Mouse (Mus musculus): ENCODE measurements around the gene Arf5. TPM values are rescaled to one million over a fixed set of nuclear protein-coding genes. Genes with fewer than 3 reads are reported as not detected.

Gene Arf5
- polyA plus RNA-seq (2012; rRNA removed) = 317 and 337 TPM in 2 replicates

DNA sequence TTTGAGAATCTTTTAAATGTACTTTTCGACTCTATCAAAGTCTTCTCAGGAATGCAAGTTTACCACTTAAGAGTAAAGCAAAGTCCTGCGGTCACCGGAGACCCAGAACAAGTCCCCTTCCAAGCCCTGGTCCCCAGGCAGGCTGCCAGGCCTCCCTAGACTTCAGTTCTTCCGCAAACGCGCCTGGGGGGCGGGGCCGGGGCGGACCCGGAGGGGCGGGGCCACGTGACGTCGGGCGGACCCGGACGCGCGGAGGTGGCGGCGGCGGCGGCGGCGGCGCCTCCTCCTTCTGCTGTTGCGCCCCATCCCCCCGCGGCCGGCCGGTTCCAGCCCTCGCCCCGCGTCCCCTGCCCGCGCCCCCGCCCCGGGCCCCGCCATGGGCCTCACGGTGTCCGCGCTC is at the start of gene Arf5:
Gene Arf5, plus strand, starts transcription at position 248 of the 400 bp plus-strand sequence.
- DNase-seq (ENCODE audit: low read depth) = no peak

DNA sequence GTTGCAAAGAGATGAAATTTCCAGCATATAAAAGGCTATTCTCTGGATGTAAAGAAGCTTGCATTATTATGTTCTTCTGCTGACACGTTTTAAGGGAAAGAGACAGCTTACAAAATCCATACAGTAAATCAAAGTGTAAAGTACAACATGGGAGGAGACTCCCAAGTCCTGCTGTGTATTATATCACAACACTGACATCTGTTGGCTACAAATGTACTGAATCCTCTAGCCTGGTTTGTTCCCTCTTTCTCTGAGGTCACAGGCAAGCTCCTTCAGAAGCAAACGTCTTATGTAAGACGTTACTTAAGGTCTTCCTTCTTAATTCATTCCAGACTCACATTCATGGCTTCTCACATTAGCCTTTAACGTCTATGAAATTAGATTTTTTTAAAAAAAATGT is 41.4 kb upstream of the Arf5 start:
- DNase-seq (ENCODE audit: low read depth) = no peak

DNA sequence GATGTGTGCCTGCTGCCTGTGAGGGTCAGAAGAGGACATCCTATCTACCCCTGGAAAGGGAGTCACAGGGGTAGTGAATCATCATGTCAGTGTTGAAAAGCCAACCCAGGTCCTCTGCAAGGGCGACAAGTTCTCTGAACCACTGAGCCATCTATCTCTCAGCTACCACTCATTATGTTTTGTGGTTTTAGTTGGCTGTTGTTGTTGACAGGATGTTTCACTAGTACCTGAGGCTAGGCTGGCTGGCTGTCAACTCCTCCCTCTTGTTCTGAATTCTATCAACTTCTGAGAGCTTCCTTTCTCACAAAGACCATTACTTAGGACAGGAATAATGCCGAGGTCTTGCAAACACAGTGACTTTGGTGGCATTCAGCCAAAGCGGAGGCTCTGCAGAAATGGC is 38.2 kb upstream of the Arf5 start:
- no peak for DNase-seq (ENCODE audit: low read depth)

DNA sequence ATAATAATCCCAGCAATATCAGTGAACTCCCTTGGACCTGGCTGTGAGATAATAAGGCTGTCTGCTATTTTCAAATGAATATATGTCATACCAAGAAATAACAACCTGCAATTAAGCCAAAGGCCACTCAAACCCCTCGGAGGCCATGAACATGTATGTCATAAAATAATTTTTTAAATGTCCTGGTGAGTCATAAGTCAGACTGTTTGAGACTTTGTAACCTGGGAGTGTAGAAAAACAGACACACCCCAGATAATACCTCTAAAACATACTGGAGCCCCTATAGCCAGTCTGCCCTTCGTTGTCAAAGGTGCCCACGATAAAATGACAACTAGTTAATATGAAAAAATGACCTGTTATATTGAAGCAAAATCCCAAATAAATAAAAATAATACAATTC is 34.3 kb upstream of the Arf5 start:
- no peak for DNase-seq (ENCODE audit: low read depth)

DNA sequence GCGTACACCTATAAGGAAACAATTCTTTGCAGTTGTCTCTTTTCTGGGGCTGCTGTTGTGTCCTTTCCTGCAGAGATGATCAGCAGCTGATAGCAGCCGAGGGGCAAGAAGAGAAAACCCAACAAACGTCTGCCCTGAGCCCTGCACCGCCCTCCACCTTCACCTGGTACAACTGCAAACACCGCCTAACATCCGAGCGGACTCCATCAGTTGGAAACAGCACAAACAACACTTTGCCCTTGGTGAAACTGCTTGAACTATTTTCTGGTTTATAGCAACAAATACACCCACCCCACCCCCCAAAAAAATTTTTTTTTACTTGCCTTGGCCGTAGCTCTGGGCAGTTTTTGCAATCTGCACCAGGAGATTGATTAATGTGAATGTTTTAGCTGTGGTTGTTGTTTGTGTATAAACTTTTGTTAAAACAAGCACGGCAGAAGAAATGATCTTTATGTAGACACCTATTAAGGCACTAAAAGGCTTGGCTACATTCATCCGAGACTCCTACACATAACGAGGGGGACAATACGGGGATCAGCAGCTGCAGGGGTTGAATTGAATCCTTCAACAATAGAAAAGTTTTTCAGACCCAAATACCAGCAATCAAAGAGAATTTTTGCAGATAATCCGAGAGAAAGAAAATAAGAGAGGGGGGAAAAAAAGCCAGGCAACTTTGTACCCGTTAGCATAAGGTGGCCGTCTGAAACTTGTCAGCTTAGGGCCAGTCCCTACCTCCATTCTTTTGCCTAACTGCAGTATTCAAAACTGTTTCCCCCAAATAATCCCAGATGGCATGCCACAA is 27.1 kb upstream of the Arf5 start:
- DNase-seq (ENCODE audit: low read depth) = no peak

DNA sequence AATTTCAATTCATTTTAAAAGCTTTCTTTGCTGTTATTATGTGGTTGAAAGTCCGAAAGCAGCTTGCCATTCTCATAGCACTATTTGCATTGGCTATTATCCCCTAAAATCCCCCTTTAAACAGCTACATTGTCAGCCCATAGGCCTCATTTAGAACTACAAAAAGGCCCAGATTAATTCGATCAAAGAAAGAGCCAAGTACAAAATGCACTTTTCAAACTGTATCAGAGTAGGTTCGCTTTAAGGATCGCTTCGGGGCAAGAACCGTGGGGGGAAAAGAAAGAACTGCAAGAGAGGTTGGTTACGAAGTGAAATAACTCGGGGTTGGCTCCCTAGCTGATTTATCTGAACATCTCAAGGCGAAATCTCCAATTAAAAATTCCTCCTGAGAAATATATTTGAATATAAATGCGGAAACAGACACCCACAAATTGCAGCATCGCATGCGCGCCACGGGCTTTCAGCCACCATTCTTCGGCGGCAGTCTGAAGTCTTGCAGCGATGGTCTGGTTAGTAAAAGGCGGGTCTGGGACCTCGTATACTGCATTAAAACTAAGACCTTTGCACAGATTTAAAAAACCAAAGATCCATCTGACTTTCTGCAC is 26.4 kb upstream of the Arf5 start:
- DNase-seq (ENCODE audit: low read depth) = no peak

DNA sequence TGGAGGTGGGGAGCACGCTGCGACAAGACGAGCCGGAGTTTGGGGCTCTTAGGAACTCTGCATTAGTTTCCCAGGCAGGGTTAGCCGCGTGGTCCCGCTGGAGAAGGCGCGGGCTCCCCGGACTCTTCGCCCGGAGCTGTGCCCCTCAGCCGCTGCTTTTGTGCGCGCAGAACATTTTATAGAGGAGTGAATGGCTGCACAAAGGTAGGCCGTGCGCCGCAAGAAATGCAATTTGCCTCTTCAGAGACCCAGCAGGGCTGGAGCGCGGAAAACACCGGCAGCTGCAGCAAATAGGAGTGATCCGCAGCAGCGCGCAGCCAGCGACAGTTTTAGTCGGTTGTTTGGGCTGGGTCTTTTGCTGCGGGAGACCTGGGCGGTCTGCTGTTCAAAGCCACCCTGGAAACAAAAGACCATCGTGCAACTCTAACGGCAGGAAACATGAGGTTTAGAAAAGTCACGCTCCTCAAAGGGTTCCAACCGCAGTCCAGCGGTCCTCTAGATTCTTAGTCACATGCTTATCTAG is 25.6 kb upstream of the Arf5 start, which contains the start of gene Zfp800:
Gene Zfp800, minus strand, starts transcription at position 325 of the 523 bp plus-strand sequence.
- DNase-seq (ENCODE audit: low read depth) = no peak

DNA sequence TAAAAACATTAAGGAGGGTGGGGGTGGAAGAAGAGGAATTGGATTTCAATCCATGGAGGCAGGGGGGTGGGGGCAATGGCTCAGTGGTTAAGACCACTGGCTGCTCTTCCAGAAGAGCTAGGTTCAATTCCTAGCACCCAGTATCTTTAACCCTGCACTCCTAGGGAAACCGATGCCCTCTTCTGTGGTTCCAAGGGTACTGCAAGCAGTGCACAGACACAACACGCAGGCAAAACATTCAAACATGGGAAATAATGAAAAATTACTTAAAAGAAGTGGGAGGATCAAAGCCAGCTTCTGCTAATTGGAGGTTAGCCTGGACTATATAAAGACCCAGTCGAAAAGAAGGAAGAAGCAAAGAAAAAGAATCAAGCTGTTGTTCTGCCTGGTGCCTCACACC is 24.6 kb upstream of the Arf5 start:
- DNase-seq (ENCODE audit: low read depth) = no peak

DNA sequence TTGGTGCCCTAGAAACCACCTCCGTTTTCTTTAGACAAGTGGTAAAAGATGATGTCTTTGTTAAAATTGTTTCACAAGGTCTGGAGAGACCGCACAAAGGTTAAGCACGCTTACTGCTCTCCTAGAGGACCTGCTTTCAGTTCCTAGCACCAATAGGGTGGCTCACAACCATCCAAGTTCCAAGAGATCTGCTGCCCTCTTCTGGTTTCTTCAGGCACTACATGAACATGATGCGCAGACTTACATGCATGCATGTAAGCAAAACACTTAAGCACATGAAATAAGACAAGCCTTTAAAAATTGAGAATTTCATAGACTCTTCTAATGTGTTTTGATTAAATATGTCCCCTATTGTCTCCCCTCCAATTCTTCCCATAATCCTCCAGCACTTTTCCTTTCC is 23.6 kb upstream of the Arf5 start:
- no peak for DNase-seq (ENCODE audit: low read depth)

- no peak for DNase-seq (ENCODE audit: low read depth)
Observed at GRCm38 (mm10) chr6:28410053-28410452, 13.3 kb upstream of the Arf5 start.

- DNase-seq (ENCODE audit: low read depth) = no peak
Observed at GRCm38 (mm10) chr6:28411236-28411635, 12.1 kb upstream of the Arf5 start.

DNA sequence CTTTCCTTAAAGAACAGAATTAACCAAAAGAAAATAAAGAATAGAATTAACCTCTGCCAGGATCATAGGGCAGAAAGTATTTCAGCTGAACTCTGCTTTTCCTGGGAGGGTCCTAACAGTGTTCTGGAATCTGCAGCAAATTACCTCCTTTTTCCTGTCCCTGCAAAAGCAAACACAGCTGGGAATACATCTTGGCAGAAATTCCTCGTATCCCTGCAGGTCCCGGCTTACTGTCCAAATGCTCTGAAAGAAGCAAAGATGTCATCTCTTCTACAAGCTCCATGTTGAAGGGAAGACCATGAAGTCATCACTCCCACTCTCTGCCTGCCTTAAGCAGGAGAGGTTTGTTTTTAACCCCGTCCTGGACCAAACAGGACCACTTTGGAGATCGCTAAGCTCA is 6.4 kb upstream of the Arf5 start:
- DNase-seq (ENCODE audit: low read depth) = no peak

GRCm38 (mm10) chr6:28418449-28418848 is 4.9 kb upstream of the Arf5 start:
- no peak for DNase-seq (ENCODE audit: low read depth)

GRCm38 (mm10) chr6:28419673-28420072 is 3.7 kb upstream of the Arf5 start:
- DNase-seq (ENCODE audit: low read depth) = no peak

DNA sequence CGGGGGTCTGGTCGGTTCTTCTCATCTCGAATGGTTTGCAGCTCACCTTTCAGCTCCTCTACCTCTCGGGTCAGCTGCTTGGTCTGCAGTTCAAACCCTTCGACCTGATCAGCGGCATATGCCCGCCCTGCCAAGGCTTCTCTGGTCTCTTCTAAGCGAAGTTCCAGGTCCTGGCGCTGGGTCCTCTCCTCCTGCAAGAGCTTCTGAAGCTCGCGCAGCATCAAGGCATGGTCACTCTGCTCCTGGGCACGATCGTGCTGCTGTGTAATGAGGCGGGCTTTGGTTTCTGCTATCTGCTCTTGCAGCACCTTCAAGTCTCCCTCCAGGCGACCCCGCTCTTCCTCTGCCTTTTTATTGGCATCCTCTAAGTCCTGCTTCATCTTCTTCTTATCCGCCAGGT is 3.0 kb upstream of the Arf5 start:
- no peak for DNase-seq (ENCODE audit: low read depth)

DNA sequence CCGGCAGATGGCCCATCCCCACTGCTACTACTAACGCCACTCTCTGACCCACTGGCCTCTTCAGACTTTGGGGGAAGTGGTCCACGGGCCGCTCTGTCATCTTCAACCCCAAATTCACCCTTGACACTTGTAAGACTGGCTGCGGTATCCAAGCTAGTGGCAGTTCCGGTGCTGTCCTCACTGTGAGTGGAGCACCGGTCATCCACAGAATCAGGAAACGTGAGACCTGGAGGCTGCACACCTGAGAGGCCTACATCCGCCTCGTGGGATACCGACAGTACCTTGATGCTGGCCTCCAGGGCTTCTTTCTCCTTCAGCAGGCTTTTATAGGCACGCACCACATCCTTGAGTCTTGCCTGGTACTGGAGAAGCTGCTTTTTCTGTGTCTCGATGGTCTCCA is 2.5 kb upstream of the Arf5 start:
- DNase-seq (ENCODE audit: low read depth) = no peak

GRCm38 (mm10) chr6:28421469-28422000 is 1.8 kb upstream of the Arf5 start:
- DNase-seq (ENCODE audit: low read depth) = peak; percentile 92

GRCm38 (mm10) chr6:28422651-28423290 is 589 bp upstream of the Arf5 start:
- DNase-seq (ENCODE audit: low read depth) = no peak

DNA sequence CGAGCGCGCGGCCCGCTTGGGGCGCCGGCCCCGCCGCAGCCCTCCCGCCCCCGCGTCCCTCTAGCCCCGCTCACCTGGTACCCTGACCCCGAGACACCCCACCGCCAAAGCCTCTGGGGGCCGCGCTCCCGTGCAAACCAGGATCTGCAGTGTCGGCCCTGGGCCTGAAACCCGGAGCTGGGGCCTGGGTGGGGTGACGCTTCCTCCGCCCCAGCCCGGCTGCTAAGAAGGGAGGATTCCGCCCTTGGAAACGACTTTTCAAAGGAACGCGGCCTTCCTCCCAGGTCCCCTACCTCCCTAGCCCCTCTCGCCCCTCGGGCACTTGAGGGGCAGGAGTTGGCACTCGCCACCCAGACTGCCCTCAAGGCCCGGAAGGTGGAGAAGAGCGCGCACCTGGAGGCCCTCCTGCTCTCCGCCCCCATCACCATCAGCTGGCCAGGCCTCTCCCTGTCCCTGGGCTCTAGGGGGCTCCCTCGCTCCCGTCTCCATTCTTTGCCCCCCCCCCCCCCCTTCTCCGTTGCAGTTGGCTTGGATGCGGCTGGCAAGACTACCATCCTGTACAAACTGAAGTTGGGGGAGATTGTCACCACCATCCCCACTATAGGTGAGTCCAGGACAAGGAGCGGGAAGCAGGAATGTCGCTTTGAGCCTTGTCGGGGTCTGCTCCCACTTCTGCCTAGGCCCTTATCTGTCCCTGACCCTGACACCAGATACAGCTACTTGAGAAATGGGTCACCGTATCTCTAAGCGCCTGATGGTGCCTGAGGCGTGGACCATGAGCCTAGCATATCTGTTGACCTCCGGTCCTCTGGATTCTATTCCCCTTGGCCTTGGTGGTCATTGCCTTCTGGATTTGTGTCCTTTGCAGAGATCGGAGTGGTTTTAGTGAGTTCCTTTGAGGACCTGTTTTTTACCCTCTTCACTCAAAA is 671 bp downstream of the Arf5 start:
- no peak for DNase-seq (ENCODE audit: low read depth)

DNA sequence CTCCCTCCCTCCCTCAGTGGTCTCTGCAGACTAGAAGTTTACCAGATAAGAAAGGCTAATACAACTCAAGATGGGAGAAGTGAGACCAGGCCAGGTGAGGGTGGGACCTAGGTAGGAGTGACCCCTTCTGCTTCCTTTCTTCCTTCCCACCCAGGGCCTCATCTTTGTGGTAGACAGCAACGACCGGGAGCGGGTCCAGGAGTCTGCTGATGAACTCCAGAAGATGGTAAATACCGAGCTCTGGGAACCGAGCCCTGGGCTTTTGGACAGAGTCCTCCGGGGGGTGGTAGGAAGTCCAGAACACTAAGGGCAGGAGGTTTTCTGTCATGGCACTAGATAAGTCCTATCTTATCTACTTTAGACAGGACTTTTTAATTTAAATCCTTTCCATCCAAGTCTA is 1.7 kb downstream of the Arf5 start:
- no peak for DNase-seq (ENCODE audit: low read depth)

- no peak for DNase-seq (ENCODE audit: low read depth)
Observed at GRCm38 (mm10) chr6:28427096-28427839, 3.9 kb downstream of the Arf5 start, which contains the start of gene Fscn3. Gene Fscn3 (plus strand): TSS chr6:28427789.
